Mouse (Mus musculus) kidney, adult 8-10 months (tissue): Measurements from ENCODE around the gene Tsr2.

Experiments used
- DNase-seq, 2 experiments: peaks; one replicate each; pipeline ENCODE4 v3.0.0; 2022

The Tsr2 gene

GRCm38 (mm10) chrX:151096171-151097058 lies at the start of gene Tsr2:
Gene Tsr2, minus strand, starts transcription at chrX:151096543.
- peak; percentile 63 to 72 for DNase-seq

DNA sequence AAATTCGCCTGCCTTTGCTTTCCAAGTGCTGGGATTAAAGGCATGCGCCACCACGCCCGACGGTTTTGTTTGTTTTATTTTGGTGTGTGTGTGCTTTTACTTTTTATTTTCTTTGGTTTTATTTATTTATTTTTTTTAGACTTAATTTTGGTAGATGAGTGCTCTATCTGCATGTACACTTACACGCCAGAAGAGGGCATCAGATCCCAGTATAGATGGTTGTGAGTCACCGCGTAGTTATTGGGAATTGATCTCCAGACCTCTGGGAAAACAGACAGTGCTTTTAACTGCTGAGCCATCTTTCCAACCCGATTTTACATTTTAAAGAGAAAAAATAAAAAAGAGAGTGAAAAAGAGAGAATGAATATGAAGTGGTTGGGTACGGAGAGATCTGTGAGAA lies 36.4 kb upstream of the Tsr2 start:
- peak; percentile 2 to 6 for DNase-seq

DNA sequence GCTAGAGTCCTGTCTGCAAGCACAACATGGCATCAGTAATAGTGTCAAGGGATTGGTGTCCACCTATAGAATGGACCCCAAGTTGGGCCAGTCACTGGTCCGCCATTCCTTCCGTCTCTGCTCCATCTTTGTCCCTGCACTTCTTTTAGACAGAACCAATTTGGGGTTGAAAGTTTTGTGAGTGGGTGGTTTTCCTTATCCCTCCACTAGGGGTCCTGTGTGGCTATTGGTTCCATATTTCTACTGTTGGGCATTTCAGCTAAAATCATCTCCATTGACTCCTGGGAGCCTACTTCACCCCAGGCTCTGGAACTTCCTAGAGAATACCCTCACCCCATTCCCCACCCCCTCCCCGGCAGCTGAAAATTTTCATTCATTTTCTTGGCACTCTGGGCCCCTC lies 34.1 kb upstream of the Tsr2 start:
- DNase-seq = no peak

DNA sequence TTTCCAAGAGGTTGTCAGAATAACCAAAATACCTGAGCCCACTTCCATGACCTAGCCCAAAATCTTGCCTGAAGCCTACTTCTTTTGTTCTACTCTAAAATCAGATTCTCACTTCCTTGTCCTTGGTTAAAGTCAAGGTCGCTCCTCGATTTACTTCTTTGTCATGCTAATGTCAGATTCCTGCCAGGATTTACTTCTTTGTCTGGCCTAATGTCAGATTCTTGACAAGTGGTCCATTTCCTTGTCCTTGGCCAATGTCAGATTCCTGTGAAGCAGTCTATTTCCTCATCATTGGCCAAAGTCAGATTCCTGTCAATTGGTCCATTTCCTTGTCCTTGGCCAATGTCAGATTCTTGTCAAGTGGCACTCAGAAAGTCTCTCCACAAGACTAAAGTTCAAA lies 27.6 kb upstream of the Tsr2 start:
- DNase-seq = no peak

- no peak for DNase-seq
Observed at GRCm38 (mm10) chrX:151117432-151117831, 21.1 kb upstream of the Tsr2 start.

DNA sequence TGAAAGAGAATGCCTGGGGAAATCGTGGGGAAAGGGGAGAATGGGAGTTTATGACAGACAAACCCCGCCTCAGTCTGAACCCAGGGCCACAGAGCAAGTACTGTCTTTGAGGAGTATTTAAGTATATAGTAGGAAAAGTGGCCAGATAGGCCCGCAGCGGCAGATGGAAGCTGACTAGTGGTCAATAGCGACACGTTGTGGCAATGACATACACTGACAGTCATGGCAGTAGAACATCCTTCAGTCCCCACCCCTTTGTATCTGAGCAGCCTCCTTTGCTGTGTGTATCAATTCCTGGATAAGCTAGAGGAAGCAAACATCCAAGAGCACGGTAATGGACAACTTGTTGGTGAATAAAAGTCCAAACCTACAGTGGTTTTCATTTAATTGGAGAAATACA lies 20.5 kb upstream of the Tsr2 start:
- DNase-seq = peak; percentile 14 to 33

- DNase-seq = no peak
Observed at GRCm38 (mm10) chrX:151107301-151108067, 11.1 kb upstream of the Tsr2 start.

DNA sequence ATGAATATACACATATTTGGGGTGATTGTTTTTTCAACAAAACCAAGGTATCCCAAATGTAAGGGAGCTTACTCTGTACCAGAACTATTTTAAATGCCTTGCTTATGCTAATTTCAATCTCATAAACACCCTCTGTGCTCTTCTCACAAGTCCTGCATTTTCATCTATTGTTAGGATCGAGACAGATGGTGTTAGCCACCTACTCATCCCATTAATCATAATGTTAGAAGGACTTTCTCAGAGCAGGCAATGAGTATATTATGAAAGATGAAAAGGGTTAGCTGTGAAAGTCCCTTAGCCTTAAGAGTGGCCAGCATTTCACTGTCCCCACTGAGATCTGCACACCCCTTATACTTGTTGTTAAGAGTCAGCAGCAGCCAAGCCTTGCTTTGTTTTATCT lies 8.9 kb downstream of the Tsr2 start:
- no peak for DNase-seq

DNA sequence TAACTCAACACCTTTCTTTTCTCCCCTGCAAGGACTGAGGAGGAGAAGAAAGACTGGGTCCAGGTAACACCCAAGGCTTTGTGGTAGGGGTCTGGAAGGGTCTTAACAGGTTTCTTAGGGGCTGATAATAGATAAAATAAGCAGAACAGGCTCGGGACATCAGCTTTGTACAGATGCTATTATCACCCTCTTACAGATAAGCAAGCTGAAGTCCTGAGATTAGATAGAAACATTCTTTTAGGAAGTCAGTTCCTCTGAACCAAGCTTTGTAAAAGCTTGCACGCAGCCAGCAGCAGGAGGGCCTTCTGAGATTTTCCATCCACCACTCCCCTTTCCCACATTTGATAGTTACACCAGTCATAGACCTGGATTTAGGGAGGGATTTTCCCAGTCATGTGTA lies 10.7 kb downstream of the Tsr2 start:
- no peak for DNase-seq

DNA sequence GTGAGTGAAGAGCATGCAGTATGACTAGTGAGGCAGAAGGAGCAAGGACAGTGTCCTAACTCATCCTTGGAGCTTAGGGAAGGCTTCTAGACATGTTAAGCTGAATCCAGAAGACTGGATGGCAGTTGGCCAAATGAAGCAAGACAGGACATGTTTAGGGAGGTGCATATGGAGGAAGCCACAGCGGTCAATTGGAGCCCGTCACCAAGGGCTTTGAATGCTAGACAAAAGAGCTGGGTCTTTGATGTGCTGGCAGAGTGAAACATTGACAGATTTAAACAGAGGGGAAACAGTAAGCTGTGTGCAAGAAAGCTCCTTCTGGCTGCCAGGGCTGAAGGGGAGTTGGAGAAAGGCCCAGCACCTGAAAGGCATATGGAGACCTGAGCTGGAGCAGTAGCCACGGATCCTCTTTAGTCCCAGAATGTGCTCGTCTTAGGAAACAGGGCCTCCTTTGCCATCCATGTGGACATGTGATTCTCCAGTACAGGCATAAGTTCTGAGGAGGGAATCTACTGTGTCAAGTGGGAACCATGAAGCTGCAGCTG lies 19.3 kb downstream of the Tsr2 start:
- DNase-seq = no peak

- DNase-seq = no peak
Observed at GRCm38 (mm10) chrX:151076007-151076406, 20.3 kb downstream of the Tsr2 start.

DNA sequence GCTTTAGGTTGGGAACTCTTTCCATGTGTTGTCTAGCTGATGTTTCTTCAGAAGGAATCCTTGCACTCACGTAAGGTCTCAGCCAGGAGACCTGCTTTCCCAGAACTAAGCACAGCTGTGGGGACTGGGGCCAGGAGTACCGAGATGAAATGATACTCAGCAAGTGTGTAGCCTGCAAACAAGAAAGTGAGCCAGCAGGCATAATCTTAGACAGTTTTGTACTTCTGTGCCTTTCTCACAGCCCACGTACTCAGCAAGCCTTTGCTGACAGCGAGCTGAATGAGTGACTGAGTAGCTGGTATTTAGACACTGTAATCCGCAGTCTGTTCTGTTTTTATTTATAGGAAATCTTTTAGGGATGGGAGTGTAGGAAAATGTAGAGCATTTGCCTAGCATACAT lies 28.5 kb downstream of the Tsr2 start:
- DNase-seq = no peak

- no peak for DNase-seq
Observed at GRCm38 (mm10) chrX:151066071-151066666, 30.2 kb downstream of the Tsr2 start.

DNA sequence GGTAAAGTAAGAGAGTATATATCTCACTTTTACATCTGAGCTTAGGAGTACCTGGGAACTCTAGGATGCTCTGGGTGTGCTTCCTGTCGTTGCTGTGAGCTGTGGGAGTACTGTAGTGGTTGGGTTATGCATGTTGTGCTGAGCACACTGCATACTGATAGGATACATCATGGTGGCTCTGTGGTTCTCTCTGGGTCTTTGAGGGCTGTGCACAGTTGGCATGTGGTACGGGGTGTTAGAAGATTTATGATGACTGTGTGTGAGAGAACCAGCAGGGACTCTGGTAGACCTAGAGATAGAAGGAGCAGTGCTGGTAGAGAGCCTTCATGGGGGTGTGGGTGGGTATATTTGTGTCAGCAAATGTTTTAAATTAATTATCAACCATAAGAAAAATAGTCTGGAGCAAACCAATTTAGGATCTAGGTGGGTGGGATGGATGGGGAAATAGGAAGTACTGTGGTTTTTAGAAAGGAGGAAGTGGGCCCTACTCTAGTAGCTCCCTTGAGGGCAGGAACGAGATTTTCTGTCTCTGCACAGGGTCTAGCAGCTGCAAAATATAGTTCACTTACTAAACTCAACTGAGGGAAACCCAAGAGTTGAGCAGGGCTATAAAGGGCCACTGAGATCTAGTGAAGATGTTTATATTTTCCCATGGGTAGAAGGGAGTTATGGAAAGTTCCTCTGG lies 34.6 kb downstream of the Tsr2 start:
- no peak for DNase-seq

- DNase-seq = no peak
Observed at GRCm38 (mm10) chrX:151059346-151059745, 37.0 kb downstream of the Tsr2 start.

GRCm38 (mm10) chrX:151055559-151055958 lies 40.8 kb downstream of the Tsr2 start:
- DNase-seq = peak; percentile 9 to 10

DNA sequence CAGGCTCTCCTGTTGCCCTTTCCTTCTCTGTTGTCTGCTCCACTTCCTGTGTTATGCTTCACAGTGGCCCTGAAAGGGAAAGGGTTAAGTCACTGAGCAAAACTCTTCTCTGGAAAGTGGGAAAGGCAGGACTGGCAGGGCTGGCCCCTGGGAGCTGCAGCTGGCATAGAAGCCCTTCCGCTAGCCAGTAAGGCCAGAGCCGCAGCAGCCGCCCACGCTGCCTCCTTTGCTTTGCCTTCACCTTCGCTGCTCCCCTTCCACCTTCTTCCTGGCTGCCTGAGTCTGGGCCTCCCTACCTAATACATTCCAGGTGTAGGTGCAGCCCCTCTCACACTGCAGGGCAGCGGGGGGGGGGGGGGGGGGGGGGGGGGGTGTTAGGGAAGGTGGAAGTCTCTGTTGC lies 41.9 kb downstream of the Tsr2 start:
- DNase-seq = no peak

DNA sequence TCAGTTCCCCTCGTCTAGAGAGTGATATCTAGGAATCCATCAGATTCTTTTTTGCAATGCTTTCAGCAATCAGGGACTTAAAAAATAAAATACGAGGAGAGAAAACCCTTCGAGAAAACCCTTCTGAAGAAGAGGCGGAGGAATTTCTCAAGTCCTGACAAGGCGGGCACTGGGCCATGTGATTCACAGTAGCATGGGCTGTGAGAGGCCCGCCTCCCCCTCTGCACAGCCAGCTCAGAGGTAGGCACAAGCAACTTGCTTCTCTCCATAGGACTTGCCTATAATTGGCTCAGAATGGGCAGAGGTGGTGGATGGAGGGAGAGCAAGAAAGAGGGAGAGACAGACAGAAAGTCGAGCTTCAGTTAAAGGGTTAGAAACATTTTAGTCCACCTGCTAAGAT lies 46.0 kb downstream of the Tsr2 start:
- DNase-seq = no peak

DNA sequence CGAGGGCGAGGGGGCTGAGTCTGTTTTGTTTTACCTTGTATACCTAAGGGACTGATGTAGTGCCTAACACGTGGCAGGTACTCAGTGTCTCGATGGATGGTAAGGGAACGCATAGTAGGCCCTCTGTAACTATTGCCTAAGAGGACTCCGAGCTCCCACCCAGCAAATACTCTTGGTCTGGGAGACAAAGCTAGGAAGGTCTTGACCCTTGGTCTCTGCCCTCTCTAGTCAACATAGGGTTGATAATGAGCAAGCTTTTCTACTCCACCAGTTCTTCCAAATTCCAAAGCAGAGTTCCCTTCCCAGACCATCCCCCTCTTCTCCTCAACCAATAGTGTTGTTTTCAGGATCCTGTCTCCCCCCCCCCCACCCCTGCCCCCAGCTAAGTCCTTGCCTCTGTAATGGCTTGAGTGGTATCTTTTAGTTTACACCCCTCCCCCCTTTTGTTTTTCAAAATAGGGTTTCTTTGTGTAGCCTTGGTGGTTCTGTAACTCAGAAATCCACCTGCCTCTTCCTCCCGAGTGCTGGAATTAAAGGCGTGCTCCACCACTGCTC lies 46.6 kb downstream of the Tsr2 start:
- DNase-seq = no peak

DNA sequence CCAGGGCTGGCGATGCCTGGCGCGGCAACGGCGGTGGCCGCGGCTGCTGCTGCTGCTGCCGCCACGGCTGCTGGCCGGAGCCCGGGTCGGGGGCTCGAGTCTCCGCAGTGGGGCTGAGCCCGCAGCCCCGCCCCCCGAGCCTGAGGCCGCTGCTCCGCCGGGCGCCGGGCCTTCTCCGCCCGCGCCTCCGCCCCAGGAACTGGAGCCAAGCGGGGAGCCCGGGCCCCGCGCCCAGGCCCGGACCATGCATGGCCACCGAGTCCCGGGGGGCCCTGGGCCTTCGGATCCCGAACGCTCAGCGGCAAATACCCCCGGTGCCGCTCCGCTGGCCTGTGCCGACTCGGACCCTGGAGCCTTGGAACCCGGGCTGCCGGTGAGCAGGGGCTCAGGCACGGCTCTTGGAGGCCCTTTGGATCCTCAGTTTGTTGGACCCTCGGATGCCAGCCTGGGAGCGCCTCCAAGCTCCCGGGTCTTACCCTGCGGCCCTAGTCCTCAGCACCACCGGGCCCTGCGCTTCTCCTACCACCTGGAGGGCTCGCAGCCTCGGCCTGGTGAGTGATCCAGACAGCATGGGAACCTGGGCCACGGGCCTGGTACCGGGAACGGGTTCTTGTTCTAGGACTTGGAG lies 48.8 kb downstream of the Tsr2 start:
- DNase-seq = peak; percentile 5 to 13

- peak; percentile 83 to 90 for DNase-seq
Observed at GRCm38 (mm10) chrX:151046777-151047430, 49.4 kb downstream of the Tsr2 start.
